Mouse (Mus musculus): ENCODE measurements at regions not wholly inside any gene's neighbourhood (a gene's known extent, or its start where the extent isn't known, plus 50 kb on each side); places are given as distances from the start of the nearest gene placed in this dataset.

- TF ChIP-seq CTCF (conservative IDR thresholded peaks at IDR 0.05 in 1 of 2, IDR thresholded peaks at IDR 0.05 in 1 of 2; ENCODE audit: low read depth in 2 of 2, low read length in 2 of 2) (no peak), POLR2A (IDR thresholded peaks at IDR 0.05; ENCODE audit: low read depth, low read length) (no peak), RCOR1 (conservative IDR thresholded peaks at IDR 0.05; ENCODE audit: low read depth, low read length) (no peak), ZNF384 (IDR thresholded peaks at IDR 0.05; ENCODE audit: low read depth, low read length) (no peak), ELF1 (IDR thresholded peaks at IDR 0.05; ENCODE audit: low read depth, low read length) (no peak), ZC3H11A (IDR thresholded peaks at IDR 0.05; ENCODE audit: low read depth, low read length) (no peak), CHD1 (IDR thresholded peaks at IDR 0.05; ENCODE audit: low read depth, low read length) (no peak), NELFE (IDR thresholded peaks at IDR 0.05; ENCODE audit: low read depth, low read length) (no peak), POLR2AphosphoS2 (IDR thresholded peaks at IDR 0.05; ENCODE audit: low read depth, low read length) (no peak), KAT2A (IDR thresholded peaks at IDR 0.05; ENCODE audit: insufficient replicate concordance, low read length) (no peak), EP300 (IDR thresholded peaks at IDR 0.05; ENCODE audit: low read length) (0 out of 2 replicates have a peak, but pooled peaks have one; percentile 15)
These were observed 71.0 kb downstream of the Aldh8a1 start for GRCm38 (mm10) chr10:21448132-21448531.

Data from CH12.LX (cell line).